Mouse (Mus musculus): ENCODE measurements around the gene Poc1b.

The Poc1b gene

DNA sequence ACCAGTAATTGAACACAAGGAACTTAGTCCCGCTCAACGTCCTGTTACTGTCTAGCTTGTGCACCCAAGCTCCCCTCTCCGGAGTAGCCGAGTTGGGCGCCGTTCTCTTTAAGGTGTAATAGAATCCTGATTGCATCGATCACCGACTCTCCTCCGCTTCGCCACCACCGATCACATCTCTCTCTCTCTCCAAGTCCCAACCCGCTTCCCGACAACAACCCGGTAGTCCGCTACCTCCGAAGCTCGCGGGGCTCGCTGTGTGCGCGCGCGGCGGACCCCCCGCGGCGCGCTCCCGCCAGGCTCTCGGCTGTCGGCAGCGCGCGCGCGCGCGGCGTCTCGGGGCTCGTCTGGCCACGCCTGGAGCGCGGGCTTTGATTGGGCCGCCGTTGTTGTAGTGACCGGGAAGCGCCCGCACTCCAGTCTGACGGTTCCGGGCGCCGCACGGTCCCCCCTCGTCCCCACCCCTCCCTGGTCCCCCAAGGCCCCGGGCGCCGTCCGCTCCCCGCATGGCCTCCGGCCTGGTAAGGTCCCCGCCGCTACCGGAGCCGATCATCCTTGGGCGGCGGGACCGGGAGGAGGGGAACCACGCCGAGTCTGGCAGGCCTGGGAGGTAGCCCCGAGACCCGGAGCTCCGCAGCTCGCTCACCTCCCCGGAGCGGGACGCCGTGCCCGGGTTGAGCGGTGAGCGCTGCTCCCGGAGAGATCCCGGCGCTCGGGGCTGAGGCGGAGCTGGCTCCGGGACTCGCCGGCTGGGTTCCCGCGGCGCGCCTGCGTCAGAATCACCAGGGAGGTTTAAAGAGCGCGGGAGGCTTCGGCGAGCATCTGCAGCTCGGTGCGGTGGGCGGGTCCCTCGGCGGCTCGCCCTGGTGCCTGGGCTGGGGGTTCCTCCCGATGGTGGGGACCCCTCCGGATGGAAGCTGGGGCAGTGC is at the start of gene Poc1b:
Poc1b (plus strand) TSS at position 334 of the 929 bp plus-strand sequence.
- DNase-seq (ENCODE audit: low read depth), result peak; percentile 63

DNA sequence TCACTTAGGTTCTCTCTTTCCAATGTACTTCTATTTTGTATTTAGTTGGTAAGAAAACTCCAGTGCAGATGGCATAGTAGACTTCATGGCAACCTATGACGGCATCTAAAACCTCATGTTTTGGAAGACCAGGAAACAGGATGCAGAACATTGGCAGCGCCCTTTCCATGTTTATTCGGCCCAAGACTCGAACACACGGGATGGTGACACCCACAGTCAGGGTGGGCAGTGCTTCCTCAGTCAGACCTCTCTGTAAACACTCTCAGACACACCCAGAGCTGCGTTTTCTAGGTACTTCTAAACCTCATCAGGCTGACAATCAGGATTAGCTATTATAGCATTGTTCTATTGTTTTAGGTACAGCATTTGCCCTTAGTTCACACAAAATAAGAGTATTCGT is 46.2 kb upstream of the Poc1b start:
- no peak for DNase-seq (ENCODE audit: low read depth)

DNA sequence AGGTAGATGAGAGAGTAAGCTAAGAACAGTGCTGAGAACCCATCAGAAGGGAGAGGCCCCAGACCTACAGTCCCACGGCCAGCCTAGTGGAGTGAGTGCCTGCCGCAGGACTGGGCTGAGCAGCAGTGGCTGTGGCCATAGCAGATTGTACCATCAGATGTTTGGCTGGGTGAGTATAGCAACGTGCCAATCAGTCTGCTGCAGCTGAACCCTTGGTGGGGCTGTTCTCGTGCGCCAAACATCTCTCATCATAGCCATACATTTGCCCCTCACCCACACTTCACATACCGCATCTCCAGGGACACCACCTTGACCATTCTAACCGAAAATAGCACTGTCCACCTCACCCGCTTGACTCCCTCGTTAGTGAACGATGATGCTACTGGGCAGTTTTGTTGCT is 45.4 kb upstream of the Poc1b start:
- DNase-seq (ENCODE audit: low read depth), result no peak

DNA sequence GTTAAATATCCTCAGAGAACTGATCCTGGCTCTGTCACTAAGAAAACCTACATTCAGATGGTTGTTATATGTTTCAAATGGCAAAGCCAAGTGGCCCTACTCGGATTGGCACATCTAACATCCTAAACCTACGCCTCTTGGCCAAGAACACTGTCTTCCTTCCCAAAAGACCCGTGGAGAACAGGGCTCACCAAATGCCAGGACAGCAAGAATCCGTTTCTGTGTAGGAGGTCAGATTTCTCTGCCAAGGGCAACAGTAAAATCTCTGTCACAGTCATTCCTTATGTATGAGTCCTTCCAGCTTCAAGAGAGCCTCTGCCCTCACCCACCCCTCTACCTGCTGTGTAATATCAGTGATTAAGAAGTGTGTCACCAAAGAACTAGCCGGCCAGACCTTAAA is 44.3 kb upstream of the Poc1b start:
- no peak for DNase-seq (ENCODE audit: low read depth)

DNA sequence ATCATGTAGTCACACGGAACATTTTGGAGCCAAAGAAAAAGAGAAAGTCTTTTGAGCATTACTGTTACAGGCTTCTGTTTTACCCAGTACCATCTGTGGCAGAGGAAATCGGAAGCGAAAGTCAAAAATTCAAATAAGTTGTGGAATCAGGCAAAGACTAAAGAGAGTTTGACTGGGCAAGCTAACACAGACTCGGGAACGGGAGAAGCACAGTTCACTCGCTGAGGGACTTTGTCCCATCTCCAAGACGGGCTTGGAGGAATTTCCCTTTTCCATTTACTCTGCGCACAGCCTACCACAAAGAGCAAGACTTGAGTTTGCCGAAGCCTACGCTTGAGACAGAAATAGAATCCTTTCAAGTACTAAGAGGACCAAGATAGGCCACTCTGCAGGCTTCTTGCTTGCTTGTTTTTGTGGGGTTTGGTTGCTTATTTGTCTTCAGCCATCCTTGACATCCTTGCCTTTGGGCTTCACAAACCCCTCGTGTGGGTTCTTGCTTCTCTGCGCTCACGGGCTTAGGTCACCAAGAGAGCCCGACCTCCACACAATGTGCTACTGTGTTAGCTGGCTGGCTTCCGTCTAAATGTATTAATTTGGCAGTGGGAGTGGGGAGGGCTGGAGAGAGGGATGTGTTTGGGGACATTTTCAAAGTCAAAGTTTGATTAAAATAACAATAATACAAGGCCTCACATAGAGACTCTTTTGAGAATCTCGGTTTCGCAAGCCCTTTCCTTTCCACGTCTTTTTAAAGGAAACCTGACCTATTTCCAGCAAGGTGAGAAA is 30.5 kb upstream of the Poc1b start:
- DNase-seq (ENCODE audit: low read depth), result no peak

DNA sequence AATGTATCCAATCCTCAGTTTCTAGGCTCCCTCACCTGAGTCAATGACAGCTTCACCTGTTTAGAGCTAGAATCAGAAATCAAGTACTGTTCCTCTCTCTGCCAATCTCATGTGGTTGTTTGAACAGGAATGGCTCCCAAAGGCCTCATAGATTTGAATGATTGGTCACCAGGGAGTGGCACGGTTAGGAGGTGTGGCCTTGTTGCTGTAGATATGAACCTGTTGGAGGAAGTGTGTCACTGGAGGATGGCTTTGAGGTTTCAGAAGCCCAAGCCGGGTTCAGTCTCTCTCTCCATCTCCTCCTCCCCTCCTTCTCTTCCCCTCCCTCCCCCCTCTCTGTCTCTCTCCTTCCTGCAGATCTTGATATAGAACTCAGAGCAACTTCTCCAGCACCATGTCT is 28.2 kb upstream of the Poc1b start:
- DNase-seq (ENCODE audit: low read depth), result no peak

DNA sequence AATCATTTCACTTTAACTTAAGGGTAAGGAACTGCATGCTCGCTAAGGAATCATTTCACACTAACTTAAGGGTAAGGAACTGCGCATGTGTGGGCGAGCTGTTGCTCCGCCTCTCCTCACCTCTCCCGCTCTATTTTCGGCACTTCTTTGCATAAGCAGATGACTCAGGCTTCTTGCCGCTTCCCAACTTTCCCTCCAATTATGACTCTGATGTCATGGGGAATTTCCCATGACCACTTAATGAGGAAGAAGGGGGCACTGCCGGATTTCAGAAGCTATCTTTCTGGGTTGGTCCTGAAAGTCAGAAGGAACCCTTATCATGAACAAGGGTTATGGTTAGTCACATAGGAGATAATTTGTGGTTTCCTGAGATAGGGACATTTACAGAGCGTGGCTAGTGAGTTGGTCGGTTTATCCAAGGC is 25.3 kb upstream of the Poc1b start:
- DNase-seq (ENCODE audit: low read depth), result no peak

DNA sequence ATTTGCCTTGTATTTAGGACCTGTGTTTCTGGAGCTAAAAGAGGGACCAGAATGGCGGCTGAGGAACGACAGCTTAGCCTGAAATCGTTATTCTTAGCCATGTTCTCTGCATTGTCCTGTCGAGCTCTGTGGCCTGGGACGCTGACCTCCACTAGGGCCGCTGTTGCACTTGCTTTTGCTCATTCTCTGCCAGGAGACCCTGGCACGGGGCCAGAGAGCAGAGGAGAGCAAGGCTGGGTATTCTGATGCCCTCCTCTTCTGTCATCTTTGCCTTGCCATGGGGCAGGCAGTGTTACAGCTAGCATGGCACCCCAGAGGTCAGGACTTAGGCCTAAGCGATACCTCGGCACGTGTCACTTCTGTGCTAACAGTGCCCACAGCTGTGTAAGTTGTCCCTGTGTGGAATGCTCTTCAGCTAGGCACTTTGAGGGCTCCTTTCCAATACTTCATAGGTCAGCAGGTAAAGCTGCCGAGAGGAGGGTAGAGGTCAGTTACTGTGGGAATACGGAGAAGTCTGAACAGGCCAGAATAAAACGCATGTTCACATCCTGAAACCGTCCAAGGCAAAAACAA is 23.3 kb upstream of the Poc1b start:
- no peak for DNase-seq (ENCODE audit: low read depth)

DNA sequence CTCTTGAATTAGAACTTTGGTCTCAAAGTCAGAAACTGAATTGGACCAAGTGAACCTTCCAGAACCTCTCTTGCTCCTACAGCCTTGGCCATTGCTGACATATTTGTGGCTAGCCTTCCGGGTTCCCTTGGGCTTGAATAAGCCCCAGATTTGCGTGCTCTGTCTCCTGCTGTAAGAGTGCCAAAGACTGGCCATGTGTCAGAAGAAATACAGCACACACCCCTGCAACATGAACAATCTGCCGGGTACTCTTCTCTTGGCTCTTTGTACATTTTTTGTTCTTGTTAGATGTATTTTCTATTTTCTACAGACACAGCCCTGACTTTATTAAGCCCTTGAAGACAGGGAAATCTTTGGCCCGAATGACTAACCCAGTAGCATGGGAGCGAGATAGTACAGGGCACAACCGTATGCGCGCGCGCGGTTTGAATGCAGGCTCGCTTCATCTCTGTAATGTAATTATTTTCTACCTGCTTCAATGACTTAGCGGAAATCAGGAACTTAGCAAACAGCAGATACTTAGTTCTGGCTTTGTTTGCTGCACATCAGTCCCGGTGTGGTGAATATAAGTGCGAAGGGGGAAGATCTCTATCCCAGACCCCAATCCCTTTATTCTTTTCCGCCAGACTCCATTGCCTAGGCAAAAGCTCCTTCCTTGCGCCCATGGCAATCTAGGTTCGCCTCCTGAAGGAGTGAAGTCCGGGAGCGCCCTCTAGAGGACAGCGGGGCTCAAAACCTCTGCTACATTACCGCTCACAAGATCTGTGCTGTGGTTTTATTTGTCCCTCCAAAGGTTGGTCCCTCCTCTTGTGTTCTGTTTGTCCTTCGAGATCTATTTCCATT is 22.2 kb upstream of the Poc1b start:
- peak; percentile 79 for DNase-seq (ENCODE audit: low read depth)

DNA sequence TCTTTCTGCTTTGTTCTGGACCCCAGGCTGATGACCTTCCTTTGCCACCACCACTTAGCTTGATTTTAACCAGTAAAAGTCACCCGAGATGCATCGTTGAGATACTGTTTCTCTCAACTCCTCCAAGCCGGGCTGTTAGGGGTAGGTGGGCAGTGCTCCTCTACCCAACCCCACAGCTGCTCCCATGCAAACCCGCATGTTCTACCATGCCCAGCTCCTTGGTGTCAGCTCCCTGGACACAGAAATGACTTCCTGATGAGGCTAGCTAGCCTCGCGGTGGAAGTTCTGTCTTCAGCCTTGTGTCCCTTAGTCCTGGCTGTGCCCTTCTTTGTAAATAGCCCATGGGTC is 21.6 kb upstream of the Poc1b start:
- DNase-seq (ENCODE audit: low read depth), result no peak

DNA sequence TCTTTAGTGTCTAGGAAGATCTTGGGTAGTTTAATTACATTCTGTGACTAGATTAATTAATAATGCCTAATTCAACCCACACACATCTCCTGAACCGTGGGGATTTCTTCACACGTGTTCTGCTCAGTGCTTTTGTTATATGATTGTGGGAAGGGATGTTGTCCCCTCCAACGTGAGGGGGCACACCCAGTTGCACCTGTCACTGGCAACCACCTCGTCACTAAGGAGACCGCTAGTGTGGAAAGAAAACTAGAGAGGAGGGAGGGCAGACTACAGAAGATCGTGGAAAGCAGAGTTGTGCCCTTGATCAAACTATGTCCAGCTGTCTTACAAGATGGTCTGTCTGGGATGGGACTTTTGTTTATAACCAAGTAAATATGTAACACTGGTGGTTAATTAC is 20.8 kb upstream of the Poc1b start:
- no peak for DNase-seq (ENCODE audit: low read depth)

DNA sequence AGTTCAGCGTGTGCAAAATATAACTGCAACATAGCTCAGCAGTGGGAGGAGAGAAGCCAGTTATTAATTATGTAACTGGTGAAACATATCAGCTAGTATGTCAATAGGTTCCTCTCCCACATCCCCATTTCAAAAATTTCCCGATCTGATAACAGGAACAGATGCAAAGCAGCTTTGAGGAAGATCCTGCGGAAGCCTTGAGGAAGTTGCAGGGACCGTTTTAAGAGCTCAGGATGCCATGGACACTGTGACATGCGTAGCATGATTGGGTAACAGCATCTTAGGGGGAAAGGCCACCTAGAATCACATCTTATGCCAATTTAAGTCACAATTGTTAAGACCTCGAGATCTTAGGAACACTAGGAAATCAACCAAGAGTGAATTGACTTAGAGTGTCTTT is 16.9 kb upstream of the Poc1b start:
- DNase-seq (ENCODE audit: low read depth), result no peak

DNA sequence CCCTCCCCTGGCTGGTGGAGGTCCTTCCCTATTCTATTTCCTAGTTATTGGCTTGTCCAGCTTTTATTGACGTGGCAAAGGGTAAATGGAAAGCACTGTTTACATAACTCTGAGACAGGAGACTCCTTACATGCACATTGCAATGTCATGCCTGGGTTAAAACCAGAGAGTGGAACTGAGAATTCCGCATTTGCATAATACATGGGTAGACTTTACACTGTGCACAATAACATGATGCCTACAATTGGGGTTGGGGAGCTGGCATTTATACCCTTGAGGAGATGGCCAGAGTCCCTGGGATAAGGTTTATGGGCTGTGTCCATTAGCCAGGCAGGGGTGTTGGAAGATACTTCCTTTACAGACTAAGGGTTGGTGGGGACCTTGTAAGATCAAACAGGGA is 13.5 kb upstream of the Poc1b start:
- no peak for DNase-seq (ENCODE audit: low read depth)

DNA sequence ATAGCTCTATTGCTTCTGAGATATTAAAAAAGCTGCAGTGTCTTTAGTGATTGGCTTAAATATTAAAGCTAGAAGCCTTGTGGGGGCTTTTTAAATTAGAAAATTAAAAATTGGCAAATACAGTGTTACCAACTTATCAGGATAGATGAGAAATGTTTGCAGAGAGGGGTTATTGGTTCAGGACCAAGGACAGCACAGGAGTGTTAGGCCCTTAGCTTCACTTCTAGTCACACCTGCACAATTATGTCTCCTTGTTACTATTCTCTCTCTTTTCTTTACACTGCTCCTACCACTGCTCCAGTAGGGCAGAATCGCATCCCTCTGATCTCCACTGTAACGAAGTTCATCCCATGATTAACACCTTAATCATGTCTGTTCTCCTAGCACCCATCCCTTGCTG is 11.7 kb upstream of the Poc1b start:
- DNase-seq (ENCODE audit: low read depth), result no peak

DNA sequence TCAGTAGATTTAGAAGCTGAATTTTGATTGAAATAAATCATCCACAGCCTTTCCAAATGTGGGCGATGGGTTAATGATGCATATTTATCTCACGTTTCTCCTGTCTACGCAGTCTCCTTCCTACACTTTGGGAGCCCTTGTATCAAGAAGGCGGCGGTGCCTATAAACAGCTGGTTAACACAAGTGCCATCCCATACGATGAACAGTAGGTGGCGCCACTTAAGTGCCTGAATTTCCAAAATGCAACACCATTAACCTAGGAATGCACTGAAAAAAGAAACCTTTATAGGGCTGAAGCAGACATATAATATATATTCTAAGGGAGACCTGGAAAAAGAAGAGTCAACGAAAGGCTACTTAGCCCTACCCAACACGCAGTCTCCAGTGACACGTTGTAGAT is 9.5 kb upstream of the Poc1b start:
- no peak for DNase-seq (ENCODE audit: low read depth)

DNA sequence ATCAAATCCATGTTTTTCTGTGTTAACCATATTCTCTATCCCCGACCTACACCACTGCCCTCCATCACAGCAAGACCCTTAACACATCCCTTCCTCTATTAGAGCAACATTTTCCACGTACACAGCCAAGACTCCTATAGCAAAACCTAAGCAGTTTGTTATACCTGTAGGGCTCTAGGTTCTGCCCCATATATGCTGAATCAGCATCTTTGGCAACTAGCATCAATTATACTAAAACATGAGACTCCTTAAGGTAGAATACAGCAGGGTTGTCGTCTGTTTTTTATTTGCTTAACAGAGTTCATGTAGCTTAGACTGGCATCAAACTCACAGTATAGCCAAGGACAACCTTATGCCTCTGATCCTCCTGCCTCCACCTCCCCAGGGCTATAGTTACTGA is 1.3 kb upstream of the Poc1b start:
- DNase-seq (ENCODE audit: low read depth), result no peak

DNA sequence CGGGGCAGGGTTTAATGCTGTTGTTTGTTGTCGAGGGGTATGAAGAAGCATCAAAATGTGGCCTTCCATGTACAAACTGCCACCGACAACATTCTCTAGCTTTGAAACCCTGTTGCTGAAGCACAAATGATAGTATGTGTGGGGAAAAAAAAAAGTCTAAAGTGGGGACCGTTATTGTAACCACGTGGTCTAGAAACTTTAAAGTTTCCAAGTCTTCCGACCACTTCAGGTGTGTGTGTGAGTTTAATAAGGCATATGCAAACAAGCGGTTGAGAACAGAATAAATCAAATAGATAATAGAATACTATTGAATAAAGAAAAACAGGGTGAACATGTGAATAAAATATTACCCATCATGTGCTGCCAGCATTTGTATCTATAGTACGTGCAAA is 529 bp upstream of the Poc1b start:
- no peak for DNase-seq (ENCODE audit: low read depth)

DNA sequence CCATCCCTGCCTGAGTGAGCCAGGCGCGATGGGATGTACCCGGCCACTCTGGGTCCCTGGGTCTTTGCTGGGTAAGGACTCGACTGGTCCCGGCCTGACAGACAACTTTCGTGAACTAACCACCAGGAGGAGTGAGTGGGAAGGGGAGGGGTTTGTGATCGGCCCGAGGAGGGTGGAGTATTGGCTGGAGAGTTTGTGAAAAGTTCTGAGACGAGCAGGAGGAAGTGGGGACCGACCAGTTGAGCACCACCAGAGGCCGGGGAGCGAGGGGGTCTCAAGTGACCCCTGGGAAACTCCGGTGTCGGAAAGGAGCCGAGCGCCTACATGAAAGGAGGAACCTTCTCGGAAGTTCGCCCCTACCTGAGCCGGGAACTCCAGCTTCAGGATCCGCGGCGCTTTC is 1.1 kb downstream of the Poc1b start, which contains the start of gene Galnt4:
Galnt4 (plus strand) TSS at position 196 of the 400 bp plus-strand sequence.
- peak; percentile 80 for DNase-seq (ENCODE audit: low read depth)

DNA sequence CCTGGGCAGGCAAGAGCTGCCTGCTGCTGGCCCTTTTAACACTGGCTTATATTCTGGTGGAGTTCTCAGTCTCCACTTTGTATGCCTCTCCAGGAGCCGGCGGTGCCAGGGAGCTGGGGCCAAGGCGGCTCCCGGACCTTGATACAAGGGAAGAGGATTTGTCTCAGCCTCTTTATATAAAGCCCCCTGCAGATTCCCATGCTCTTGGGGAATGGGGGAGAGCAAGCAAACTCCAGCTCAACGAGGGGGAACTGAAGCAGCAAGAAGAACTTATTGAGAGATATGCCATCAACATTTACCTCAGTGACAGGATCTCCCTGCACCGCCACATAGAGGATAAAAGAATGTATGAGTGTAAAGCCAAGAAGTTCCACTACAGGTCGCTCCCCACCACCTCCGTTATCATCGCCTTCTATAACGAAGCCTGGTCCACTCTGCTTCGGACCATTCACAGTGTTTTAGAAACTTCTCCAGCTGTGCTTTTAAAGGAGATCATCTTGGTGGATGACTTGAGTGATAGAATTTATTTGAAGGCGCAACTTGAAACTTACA is 1.7 kb downstream of the Poc1b start:
- no peak for DNase-seq (ENCODE audit: low read depth)

DNA sequence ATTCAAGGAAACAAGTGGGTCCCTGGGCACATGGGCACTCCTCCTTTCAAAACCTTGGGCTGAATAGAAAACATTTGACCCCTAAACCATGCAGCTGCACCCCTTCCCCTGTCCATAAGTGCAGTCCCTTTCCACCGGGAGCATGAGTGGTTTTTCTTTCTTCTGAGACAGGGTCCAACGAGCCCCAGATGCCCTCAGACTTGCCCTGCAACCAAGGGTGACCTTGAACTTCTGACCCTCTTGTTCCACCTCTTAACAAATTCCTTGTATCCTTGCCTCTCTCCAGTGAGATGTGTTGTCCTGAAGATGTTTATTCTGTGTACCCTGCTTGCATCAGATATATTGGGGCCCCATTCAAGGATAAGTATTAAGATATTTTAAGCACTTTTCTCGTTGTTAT is 6.7 kb downstream of the Poc1b start:
- no peak for DNase-seq (ENCODE audit: low read depth)

DNA sequence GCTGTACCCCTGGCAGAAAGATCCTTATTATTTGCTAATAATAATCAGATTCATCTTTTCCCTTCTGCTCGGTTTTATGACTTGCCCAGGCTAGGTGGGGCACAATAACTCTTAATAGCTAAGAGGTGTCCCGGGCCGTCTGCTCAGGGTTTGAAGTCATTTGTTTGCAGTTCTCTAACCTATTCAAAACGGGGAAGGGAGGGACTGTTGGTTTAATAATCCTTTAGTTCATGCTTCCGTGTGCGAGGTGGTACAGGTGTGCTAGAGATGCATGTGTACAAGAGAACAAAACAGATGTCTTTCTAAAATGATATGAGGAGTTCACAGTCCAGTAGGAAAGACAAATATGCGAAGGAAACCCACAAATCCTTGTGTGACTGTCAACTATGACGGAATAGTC is 7.5 kb downstream of the Poc1b start:
- no peak for DNase-seq (ENCODE audit: low read depth)

Measured in c-Kit-positive CD71-negative TER-119-negative erythroid progenitor cells, embryonic 14.5 days (primary cell).